Mouse (Mus musculus) midbrain, embryonic 10.5 days (tissue): Measurements from ENCODE around the gene Slc6a20b. TPM values are rescaled to one million over a fixed set of nuclear protein-coding genes. Genes with fewer than 3 reads are reported as not detected.
A peak's percentile ranks its signal among the peaks of the same experiment; 100 is the strongest.
"Not testable (repeated sequence)": the region's sequence is repeated elsewhere in the genome, so short reads cannot be mapped to it uniquely, and the experiment has no call there.

Experiments used
- DNase-seq: peaks from one replicate; pipeline ENCODE4 v3.0.0-alpha.2; 2017; ENCODE audit warnings: low spot score
- H3K27ac ChIP-seq: fragments of 300-500 bp; sonication (generic); replicated peaks from 2 replicates; pipeline ENCODE4 v1.5.1; 2016; ENCODE audit warnings: mild to moderate bottlenecking
- H3K27me3 ChIP-seq: fragments of 300-500 bp; sonication (generic); 2 replicates; pipeline ENCODE4 v1.6.1; 2016; ENCODE audit warnings: low read depth, mild to moderate bottlenecking; ENCODE audit not compliant: poor library complexity, severe bottlenecking
- H3K36me3 ChIP-seq: fragments of 300-500 bp; sonication (generic); 2 replicates; pipeline ENCODE4 v1.6.1; 2016; ENCODE audit warnings: mild to moderate bottlenecking, moderate library complexity
- H3K4me1 ChIP-seq: fragments of 300-500 bp; sonication (generic); 2 replicates; pipeline ENCODE4 v1.6.1; 2016
- H3K4me3 ChIP-seq: fragments of 300-500 bp; sonication (generic); 2 replicates; pipeline ENCODE4 v1.5.1; 2016; ENCODE audit warnings: mild to moderate bottlenecking, moderate library complexity
- H3K9me3 ChIP-seq: fragments of 300-500 bp; sonication (generic); replicated peaks from 2 replicates; pipeline ENCODE4 v1.6.1; 2016; ENCODE audit warnings: mild to moderate bottlenecking
- WGBS: fragments of 180-500 bp; shearing (Covaris S2); methylation state at CpG from one replicate; pipeline ENCODE4 v1.1.7; 2016; 5-methylcytosine and 5-hydroxymethylcytosine counted together
- polyA plus RNA-seq: library from polyadenylated mRNA; unstranded; fragments of >200 nt; fragmentation: Nextera tagmentation; extraction: Ambion mirVana; gene quantifications from 2 replicates; pipeline ENCODE4 v1.2.1, GENCODE M21; 2016

The Slc6a20b gene
- polyA plus RNA-seq = 0.20 and 0.30 TPM in 2 replicates

- no peak within 1 kb of the TSS for H3K4me3 ChIP-seq
- H3K27me3 ChIP-seq = no peaks in the 10 kb centered on the region
- no peaks in the 10 kb centered on the region for H3K36me3 ChIP-seq
- no peak within 1 kb of the TSS for H3K27ac ChIP-seq
- no peaks in the 10 kb centered on the region for H3K9me3 ChIP-seq
- H3K4me1 ChIP-seq = no peaks in the 10 kb centered on the region
- 88% methylated on average over 6 of the region's 6 CpGs for WGBS
- no peak for DNase-seq
These were observed at the start of gene Slc6a20b for GRCm38 (mm10) chr9:123632281-123632680. TSS of gene Slc6a20b (minus strand) at chr9:123632565.

- Histone ChIP-seq H3K4me3 (peak overlapping the region; percentile 57; the same call in 1 of the 2 replicates), H3K9me3 (no peaks in the 10 kb centered on the region), H3K4me1 (peaks cover 12% of the 10 kb centered on the region), H3K27me3 (peaks cover 75% of the 10 kb centered on the region), H3K36me3 (no peaks in the 10 kb centered on the region), H3K27ac (no peak overlapping the region)
- 33% methylated on average over 2 of the region's 2 CpGs for WGBS
- DNase-seq = no peak
These were observed 46.8 kb upstream of the Slc6a20b start for GRCm38 (mm10) chr9:123679198-123679597.

GRCm38 (mm10) chr9:123678327-123679105, 46.2 kb upstream of the Slc6a20b start, which contains the start of the genes Ccr9 and Slc6a20a:
TSS of gene Ccr9 (plus strand) at chr9:123678439.
TSS of gene Slc6a20a (minus strand) at chr9:123678885.
- under 1% methylated on average over 73 of the region's 73 CpGs for WGBS
- Histone ChIP-seq H3K27ac (no peak within 1 kb of the TSS), H3K4me1 (peaks cover 12% of the 10 kb centered on the region), H3K9me3 (no peaks in the 10 kb centered on the region), H3K36me3 (no peaks in the 10 kb centered on the region), H3K4me3 (peak within 1 kb of the TSS; percentile 57), H3K27me3 (peaks cover 75% of the 10 kb centered on the region)
- peak; percentile 51 for DNase-seq

GRCm38 (mm10) chr9:123665645-123666044, 33.3 kb upstream of the Slc6a20b start:
- Histone ChIP-seq H3K27me3 (no peaks in the 10 kb centered on the region), H3K4me1 (no peaks in the 10 kb centered on the region), H3K4me3 (no peak overlapping the region), H3K27ac (no peak overlapping the region), H3K36me3 (no peaks in the 10 kb centered on the region), H3K9me3 (no peaks in the 10 kb centered on the region)
- 68% methylated on average over 5 of the region's 5 CpGs for WGBS
- DNase-seq = peak; percentile 29

GRCm38 (mm10) chr9:123659986-123660676, 27.8 kb upstream of the Slc6a20b start:
- not testable (repeated sequence) for H3K4me1 ChIP-seq, DNase-seq, H3K36me3 ChIP-seq, H3K27me3 ChIP-seq, H3K4me3 ChIP-seq, H3K27ac ChIP-seq, H3K9me3 ChIP-seq
- 87% methylated on average over 18 of the region's 18 CpGs for WGBS

- no peak for DNase-seq
- Histone ChIP-seq H3K4me1 (no peaks in the 10 kb centered on the region), H3K36me3 (no peaks in the 10 kb centered on the region), H3K27me3 (no peaks in the 10 kb centered on the region), H3K27ac (no peak overlapping the region), H3K9me3 (no peaks in the 10 kb centered on the region), H3K4me3 (no peak overlapping the region)
These were observed 26.6 kb upstream of the Slc6a20b start for GRCm38 (mm10) chr9:123658981-123659380.

- 87% methylated on average over 3 of the region's 3 CpGs for WGBS
- Histone ChIP-seq H3K27me3 (no peaks in the 10 kb centered on the region), H3K4me3 (no peak overlapping the region), H3K4me1 (no peaks in the 10 kb centered on the region), H3K9me3 (no peaks in the 10 kb centered on the region), H3K27ac (no peak overlapping the region), H3K36me3 (no peaks in the 10 kb centered on the region)
- no peak for DNase-seq
These were observed 25.1 kb upstream of the Slc6a20b start for GRCm38 (mm10) chr9:123657457-123657856.

- WGBS = 43% methylated on average over 4 of the region's 4 CpGs
These were observed 19.0 kb upstream of the Slc6a20b start for GRCm38 (mm10) chr9:123651369-123651768.

GRCm38 (mm10) chr9:123649785-123650511, 17.6 kb upstream of the Slc6a20b start:
- WGBS = 84% methylated on average over 2 of the region's 2 CpGs
- Histone ChIP-seq H3K27me3 (no peaks in the 10 kb centered on the region), H3K36me3 (no peaks in the 10 kb centered on the region), H3K27ac (no peak overlapping the region), H3K4me3 (no peak overlapping the region), H3K4me1 (peaks cover 5% of the 10 kb centered on the region; the same call in 1 of the 2 replicates), H3K9me3 (no peaks in the 10 kb centered on the region)
- no peak for DNase-seq

More at GRCm38 (mm10) chr9:123651369-123651768, 19.0 kb upstream of the Slc6a20b start:
- H3K27me3 ChIP-seq = no peaks in the 10 kb centered on the region
- no peak for DNase-seq
- no peaks in the 10 kb centered on the region for H3K36me3 ChIP-seq
- no peak overlapping the region for H3K4me3 ChIP-seq
- no peaks in the 10 kb centered on the region for H3K9me3 ChIP-seq
- H3K4me1 ChIP-seq = peaks cover 5% of the 10 kb centered on the region; the same call in 1 of the 2 replicates
- no peak overlapping the region for H3K27ac ChIP-seq

GRCm38 (mm10) chr9:123640106-123640505, 7.7 kb upstream of the Slc6a20b start:
- no peaks in the 10 kb centered on the region for H3K4me1 ChIP-seq
- H3K9me3 ChIP-seq = no peaks in the 10 kb centered on the region
- H3K4me3 ChIP-seq = no peak overlapping the region
- no peaks in the 10 kb centered on the region for H3K36me3 ChIP-seq
- H3K27me3 ChIP-seq = no peaks in the 10 kb centered on the region
- 72% methylated on average over 1 of the region's 1 CpGs for WGBS
- H3K27ac ChIP-seq = no peak overlapping the region
- no peak for DNase-seq

GRCm38 (mm10) chr9:123638668-123639089, 6.3 kb upstream of the Slc6a20b start:
- Histone ChIP-seq H3K27ac (no peak overlapping the region), H3K27me3 (no peaks in the 10 kb centered on the region), H3K36me3 (no peaks in the 10 kb centered on the region), H3K9me3 (no peaks in the 10 kb centered on the region), H3K4me3 (no peak overlapping the region), H3K4me1 (no peaks in the 10 kb centered on the region)
- 81% methylated on average over 1 of the region's 1 CpGs for WGBS
- DNase-seq = peak; percentile 19

- no peaks in the 10 kb centered on the region for H3K9me3 ChIP-seq
- H3K27me3 ChIP-seq = no peaks in the 10 kb centered on the region
- no peak for DNase-seq
- no peaks in the 10 kb centered on the region for H3K4me1 ChIP-seq
- no peak overlapping the region for H3K4me3 ChIP-seq
- H3K36me3 ChIP-seq = no peaks in the 10 kb centered on the region
- no peak overlapping the region for H3K27ac ChIP-seq
These were observed 5.9 kb upstream of the Slc6a20b start for GRCm38 (mm10) chr9:123638231-123638630.
